Mouse (Mus musculus): ENCODE data around the gene Xpc.
A peak's percentile ranks its signal among the peaks of the same experiment; 100 is the strongest.

Xpc gene

DNA sequence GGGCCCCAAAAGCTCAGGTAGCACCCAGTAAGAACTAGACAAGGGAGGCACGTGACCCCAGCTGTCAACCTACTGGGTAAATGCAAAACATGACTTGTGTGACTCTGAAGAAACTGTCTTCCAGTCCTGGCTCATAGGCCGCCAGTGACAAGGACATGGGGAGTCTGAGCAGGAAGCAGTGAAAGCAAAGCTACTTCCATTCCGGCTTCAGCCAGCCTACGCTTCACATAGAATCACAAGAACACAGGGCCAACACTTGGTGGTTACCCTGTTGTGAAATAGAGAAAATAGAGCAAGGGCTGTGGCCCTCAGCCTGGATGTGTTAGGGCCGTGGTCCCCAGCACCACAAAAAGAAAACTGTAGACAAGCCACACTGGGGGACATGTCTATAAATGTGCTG, 7.1 kb upstream of the Xpc start:
- DNase-seq (ENCODE audit: low spot score): no peak

DNA sequence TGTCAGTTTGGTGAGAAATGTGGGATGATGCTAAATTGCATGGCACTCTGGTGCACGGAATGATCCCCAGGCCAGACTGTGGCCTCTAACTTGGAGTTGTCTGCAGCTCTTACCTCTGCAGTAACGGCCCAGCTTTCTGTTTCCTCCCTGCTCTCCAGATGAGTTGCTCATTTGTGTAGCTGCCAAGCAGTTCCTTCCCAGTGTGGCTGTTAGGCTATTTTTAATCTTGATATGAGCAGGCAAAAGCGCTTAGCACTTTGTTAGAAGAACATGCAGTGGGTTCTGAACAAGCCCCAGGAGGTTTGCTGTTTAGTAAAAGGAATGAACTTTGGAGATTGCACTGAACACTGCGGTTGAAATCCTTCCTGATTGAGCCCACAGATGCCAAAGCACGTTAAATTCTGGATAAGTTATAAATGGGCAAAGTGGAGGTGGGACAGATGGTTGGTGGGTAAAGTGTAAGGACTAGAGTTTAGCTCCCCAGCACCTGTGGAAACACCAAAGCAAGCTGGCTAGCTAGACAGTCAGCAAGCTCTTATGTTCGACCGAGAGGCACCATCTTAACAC, 2.8 kb upstream of the Xpc start:
- DNase-seq (ENCODE audit: low spot score): no peak

DNA sequence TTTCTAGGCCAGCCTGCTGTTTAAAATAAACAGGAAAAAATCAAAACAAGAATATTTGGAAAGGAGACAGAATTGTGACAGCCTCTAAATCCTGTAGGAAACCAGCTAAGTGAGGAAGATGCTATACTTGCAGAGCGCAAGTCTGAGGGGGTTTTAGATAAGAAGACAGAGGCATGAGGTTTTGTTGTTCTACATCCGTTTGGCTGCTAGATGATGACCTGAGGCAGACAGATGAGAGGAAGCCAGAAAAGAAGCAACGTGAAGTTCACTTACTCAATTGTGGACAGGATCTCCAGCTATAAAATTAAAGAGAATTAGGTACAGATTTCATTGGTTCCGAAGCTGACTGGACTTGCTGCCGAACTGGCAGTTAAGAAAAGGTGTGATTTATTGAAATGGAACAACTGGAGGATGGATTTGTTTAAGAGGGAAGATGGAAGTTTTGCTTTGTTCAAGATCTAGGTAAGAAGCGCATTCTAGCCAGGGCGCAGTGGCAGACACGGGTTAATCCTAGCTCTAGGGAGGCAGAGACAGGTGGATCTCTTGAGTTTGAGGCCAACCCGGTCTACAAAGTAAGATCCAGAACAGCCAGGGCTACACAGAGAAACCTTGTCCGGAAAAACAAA, 838 bp downstream of the Xpc start:
- DNase-seq (ENCODE audit: low spot score): no peak

DNA sequence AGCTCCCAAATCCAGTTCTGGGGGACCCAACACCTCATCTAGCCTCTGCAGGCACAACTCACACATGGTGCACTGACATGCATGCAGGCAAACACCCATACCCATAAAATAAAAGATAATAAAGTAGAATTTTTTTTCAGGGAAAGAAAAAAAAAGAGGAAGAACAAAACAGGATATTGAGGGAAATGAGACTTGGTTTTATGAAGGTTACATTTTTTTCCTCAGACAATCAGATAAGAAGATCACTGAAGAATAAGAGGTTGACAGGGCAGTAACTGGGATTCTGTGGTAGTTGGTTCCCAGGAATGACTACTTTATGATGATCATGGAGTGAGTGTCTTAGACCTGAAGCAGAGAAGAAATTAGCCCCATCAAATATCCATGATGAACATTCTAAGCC, 1.6 kb downstream of the Xpc start:
- DNase-seq (ENCODE audit: low spot score): no peak

DNA sequence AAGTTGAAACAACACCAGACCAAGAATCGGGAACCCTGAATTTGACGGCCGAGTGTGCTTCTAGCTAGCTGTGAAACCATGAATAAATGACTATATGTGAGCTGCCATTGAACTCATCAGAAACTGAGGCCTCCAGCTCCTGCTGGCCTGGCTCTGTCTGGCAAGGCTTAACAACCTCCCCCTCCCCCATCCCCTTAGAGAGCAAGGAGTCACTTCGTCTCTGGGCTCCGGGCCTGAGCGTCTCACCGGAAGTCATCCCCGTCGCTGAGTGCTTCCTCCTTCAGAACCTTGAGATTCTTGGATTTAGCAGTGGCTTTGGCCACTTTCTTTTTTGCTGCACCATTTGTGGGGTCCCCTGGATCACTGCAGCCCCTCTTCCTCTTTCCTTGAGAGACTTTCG, 5.5 kb downstream of the Xpc start:
- no peak for DNase-seq (ENCODE audit: low spot score)

DNA sequence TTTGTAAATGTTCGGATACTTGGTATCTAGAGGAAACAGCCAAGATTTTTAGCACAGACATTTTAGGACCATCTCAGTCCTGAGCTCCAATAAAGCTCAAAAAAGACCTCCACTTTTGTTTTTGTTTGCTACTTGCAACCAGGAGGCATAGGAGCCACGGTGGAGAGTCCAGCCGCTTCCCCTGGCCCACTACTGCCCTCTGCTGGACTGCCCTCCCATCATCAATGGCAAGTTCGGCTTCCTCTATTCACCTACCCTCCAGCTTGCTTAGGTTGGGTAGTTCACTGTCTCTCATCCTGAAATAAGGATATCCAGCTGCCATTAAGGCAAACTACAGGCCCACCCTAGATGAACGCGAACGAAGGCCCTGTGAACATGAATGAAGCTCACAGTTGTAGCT, 6.4 kb downstream of the Xpc start:
- peak; percentile 70 for DNase-seq (ENCODE audit: low spot score)

GRCm38 (mm10) chr6:91508041-91508440, 7.6 kb downstream of the Xpc start:
- DNase-seq (ENCODE audit: low spot score): no peak

GRCm38 (mm10) chr6:91506036-91506435, 9.7 kb downstream of the Xpc start:
- DNase-seq (ENCODE audit: low spot score): no peak

DNA sequence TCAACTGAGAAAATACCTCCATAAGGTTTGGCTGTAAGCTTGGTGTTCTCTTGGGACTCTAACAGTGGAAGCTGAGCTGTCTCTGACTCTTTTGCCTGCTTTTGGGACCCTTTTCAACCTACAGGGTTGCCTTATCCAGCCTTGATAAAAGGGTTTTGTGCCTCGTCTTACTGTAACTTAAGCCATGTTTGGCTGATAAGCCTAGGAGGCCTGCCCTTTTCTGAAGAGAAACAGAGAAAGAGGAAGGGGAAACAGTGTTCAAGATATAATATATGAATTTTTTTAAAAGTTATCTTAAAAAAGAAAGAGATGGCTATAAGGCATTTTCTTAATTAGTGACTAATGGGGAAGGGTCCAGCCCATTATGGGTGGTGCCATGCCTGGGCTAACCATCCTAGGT, 12.4 kb downstream of the Xpc start:
- DNase-seq (ENCODE audit: low spot score): no peak

GRCm38 (mm10) chr6:91494526-91494925, 21.2 kb downstream of the Xpc start:
- DNase-seq (ENCODE audit: low spot score): no peak

DNA sequence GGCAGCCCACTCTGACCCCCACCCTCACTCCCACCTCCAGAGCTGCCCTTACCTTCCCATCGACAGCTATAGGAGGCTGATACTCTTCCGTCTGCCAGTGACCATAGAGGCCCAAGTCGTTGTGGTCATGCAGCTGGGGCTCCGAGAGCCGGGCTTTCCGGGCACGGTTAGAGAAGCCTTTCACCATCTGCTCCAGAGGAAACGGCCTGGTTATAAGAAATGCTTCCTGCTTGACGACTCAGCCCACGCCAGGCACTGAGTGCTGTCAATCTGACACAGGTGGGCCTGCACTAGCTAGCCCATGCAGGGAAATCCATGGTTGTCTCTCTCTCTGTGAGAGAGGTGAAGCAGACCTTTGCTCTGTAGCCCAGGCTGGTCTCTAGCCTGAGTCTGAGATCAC, 22.6 kb downstream of the Xpc start:
- no peak for DNase-seq (ENCODE audit: low spot score)

- no peak for DNase-seq (ENCODE audit: low spot score)
Observed at GRCm38 (mm10) chr6:91491004-91491403, 24.7 kb downstream of the Xpc start.

GRCm38 (mm10) chr6:91489872-91490271, 25.8 kb downstream of the Xpc start:
- DNase-seq (ENCODE audit: low spot score): no peak

DNA sequence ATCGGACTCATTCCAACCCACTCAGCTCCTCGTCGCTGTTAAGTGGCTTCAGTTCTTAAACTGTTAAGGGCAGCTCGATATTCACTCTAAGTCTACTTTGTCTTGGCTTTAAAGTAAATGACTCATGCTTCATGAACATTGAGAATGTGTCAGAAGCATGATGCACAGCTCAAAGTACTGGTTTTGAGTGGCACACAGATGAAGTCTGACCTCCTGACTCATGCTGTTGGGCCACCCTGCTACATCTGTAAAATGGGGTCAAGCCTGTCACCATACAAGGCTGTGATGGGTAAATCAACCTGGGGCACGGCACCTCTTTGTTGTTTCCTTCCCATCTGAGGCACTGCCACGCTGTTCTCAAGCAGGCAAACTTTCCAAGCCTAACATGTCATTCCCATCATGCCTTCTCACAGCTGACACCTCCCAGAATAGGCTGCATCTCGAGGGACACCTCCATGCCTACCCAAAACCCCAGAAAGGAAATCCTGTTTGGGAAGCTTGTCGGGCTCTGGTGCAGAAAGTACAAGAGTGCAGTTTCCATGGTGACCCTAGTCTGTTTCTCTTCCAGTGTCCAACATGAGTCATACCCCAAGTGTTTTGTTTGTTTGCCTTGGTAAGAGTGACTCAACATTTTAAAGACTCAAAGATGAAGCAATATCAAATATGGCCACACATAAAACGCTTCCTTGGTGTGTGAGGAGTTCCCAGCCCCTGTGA, 27.0 kb downstream of the Xpc start:
- no peak for DNase-seq (ENCODE audit: low spot score)

DNA sequence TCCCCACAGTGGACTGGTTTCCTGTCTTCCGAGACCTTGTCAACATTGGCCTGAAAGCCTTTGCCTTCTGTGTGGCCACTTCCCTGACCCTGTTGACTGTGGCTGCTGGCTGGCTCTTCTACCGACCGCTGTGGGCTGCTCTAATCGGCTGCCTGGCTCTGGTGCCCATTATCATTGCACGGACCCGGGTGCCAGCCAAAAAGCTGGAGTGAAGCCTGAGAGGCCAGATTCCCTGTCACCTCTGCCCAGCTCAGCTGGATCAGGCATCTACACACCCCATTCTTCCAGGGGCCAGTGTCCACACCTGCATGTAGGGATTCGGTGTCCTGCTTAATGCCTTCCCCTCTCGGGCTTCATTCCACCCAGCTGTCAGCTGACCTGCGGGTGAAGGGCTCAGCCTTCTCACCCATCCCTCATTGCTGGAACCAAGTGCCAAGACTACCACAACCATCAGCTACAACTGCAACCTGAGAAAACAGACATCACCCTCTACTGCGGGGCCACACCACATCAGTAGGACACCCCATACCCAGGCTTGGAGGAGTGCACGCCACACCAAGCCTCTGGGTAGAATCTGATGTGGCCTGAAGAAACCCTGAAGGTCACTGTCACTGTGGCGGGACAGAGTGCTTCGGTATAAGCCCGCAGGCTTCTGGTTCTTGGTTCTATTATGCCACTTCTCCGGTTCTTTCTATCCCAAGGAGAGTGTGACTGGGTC, 28.8 kb downstream of the Xpc start:
- no peak for DNase-seq (ENCODE audit: low spot score)

DNA sequence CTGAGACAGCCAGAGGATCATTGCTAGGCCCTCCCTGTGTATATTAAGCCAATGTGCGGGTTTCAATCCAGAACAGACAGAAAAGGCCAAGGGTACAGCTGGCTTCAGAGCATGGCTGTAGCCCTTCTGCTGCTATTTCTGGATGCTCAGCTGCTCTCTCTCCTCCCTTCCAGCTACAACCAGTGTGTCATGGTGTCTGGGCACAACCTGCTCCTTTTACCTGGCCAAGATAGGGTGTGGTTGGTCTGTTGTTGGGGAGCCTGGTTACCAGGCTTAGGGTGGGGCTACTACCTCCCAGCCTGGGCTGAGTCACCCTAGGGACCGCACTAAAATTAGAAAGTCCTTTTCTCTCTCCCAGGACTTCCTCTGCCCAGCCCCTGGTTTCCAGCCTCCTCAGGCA, 32.3 kb downstream of the Xpc start:
- no peak for DNase-seq (ENCODE audit: low spot score)

GRCm38 (mm10) chr6:91476541-91476940, 39.1 kb downstream of the Xpc start:
- DNase-seq (ENCODE audit: low spot score): no peak

DNA sequence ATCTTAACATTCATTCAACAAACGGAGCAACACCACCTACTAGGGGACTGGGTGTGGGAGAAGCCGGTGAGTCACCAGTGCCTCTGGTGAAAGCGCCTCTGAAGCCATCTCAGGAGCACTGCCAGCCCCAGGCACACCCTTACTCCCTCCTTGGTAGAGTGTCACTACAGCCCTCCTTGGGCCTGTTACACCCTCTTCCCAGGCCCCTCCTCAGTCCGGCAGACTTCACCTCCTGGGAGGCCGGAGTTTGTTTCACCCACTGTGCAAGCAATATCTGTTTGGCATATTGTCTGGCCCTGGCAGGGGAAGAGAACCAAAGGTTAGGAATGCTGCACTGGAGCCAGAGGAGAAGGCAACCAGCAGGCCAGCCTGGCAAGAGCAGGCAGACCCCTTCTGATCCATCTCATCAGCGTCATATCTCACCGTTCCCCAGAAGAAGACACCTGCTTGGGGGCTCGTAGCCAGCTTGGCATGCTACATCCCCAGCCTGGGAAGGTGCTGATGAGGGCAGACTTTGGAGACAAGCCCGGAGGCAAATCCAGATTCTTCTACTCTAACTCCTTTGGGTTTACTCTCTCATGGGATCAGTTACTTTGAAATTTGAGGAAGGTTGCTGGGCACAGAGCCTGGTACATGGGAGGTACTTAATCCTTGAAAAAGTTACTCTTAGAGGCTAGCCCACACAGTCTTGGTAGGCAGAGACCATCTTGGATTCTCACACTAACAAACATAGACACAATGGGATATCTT, 41.1 kb downstream of the Xpc start:
- peak; percentile 27 for DNase-seq (ENCODE audit: low spot score)

DNA sequence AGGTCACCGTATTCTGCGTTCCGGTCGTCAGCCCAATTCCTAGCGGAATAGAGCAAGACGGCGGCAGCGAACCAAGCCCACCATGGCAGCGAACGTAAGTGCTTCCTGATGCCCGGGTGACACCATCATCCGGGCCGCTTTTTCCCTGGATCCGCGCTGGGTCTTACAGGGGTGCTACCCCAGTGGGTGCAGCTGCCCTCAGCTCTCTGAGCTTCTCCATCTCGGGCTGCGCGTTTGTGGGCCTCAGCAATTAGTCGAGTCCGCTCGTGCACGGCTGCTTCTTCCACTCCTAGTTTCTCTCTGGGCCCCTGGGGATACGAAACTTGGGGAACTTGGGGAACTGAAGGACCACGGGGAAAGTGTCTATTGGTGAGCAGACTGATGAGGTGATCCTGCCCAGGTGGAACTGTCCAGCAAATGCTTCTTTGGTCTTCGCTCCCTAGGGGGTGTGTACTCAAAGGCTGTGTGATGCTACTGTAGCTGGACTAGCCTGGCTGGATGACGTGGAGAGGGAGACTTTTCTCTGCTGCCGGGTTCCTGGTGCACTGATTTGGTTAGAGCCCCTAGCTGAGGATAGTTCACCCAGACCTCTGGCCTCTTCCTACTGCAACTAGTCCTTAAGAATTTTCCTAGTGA, 41.8 kb downstream of the Xpc start:
- no peak for DNase-seq (ENCODE audit: low spot score)

- DNase-seq (ENCODE audit: low spot score): peak; percentile 98
Observed at GRCm38 (mm10) chr6:91472868-91473804, 42.6 kb downstream of the Xpc start, which contains the start of the genes Chchd4 and Tmem43. Gene Chchd4 (minus strand): TSS chr6:91473546. Gene Tmem43 (plus strand): TSS chr6:91473703.

- no peak for DNase-seq (ENCODE audit: low spot score)
Observed at GRCm38 (mm10) chr6:91472319-91472718, 43.4 kb downstream of the Xpc start.
